Mouse (Mus musculus) right cerebral cortex, postnatal 10 days (tissue): ENCODE measurements around the gene Agap1.
A peak's percentile ranks its signal among the peaks of the same experiment; 100 is the strongest.
"Not testable (repeated sequence)": the region's sequence is repeated elsewhere in the genome, so short reads cannot be mapped to it uniquely, and the experiment has no call there.

Experiments used
- DNase-seq, 2 experiments: peaks; one replicate each; pipeline ENCODE4 v3.0.0; 2021; ENCODE audit warnings: low spot score in 2 of 2

Agap1 gene

DNA sequence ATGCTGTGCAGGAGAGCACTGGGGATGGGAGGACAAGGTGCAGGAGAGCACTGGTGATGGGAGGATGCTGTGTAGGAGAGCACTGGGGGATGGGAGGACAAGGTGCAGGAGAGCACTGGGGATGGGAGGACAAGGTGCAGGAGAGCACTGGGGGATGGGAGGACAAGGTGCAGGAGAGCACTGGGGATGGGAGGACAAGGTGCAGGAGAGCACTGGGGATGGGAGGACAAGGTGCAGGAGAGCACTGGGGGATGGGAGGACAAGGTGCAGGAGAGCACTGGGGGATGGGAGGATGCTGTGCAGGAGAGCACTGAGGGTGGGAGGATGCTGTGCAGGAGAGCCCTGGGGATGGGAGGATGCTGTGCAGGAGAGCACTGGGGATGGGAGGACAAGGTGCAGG lies 47.3 kb downstream of the Agap1 start:
- DNase-seq, result not testable (repeated sequence)

DNA sequence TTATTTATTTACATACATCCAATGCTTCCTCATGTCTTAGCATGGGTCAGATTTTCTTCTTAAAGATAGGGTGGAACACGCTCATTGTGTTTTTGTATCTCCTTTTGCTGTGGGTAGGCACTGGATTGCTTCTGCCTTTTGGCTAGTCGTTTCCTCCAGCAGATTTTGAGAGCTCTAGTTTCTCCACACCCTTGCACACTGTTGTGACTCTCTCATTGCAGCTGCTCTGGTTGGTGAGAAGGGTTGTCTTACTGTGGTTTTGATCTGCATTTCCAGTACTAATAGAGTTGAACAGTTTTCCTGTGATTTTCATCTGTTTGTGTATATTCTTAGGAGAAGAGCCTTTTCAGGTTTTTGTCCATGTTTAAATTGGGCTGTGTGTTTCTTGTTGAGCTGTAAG lies 54.6 kb downstream of the Agap1 start:
- DNase-seq, result no peak

DNA sequence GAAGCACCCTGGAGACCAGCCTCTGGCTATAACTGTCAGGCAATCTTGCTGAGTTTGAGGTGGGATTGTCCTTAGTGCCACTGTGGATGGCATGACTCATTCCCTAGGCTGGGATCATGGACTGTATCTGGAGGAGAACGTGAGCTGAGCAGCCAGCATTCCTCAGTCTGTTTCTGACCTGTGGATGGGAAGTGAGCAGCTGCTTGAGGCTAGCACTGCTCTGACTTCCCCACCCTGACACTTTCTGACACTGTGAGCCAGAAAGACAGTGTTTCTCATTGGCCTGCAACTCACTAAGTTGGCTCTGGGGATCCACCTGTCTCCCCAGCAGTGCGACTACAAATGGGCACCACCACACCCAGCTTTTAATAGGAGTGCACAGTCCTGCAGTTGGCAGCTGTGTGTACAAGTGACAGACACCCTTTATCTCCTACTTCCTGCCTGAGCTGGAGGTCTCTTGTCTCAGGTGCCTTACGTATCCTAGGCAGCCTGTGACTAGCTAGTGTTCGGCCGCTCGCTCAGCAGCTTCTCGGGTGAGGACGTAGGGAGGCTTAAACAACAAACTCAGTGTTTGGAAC lies 55.2 kb downstream of the Agap1 start:
- DNase-seq, result no peak

DNA sequence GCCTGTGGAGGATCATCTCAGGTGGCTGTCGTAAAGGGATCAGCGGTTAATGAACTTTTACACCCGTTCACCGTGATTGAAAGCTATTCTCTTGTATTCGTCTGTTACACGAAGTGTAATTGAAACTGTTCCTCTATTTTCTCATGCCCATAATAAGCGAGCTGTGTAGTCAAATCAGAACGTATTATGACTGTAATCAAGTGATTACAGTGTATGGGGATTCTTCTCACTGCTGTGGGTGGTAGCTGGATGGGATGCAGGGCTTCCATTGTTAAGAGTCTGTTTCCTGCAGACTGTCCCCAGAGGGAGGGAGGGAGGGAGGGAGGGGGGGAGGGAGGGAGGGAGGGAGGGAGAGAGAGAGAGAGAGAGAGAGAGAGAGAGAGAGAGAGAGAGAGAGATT lies 56.1 kb downstream of the Agap1 start:
- DNase-seq, result no peak

DNA sequence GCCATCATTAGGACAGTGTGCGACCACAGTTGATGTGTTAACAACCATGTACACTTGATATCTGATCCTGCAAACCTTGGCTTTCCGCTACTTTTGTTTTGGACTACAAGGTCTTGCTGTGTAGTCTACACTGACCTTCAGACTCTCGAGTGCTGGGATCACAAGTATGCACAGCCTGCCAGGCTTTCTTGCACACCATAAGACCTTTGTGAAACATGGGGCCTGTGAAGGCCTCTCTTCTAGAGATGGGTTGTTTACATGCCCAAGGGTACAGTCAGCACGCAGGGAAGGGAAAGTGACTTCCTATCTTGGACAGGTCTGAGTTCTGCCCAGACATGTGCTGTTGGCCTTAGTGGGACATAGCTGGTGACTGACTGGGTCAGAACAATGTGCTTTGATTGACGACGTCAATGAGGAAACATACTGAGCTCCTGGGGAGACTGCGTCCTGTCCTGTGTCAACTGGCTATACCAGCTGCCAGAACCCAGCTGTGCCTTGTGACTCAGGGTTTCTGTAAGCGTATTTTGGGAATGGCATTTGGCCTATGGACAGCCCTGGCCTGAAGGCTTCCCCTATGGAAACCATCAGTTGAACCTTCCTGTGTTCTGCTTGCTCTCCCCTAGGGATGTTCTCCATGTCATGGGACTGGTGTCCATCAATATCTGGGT lies 59.1 kb downstream of the Agap1 start:
- no peak for DNase-seq

DNA sequence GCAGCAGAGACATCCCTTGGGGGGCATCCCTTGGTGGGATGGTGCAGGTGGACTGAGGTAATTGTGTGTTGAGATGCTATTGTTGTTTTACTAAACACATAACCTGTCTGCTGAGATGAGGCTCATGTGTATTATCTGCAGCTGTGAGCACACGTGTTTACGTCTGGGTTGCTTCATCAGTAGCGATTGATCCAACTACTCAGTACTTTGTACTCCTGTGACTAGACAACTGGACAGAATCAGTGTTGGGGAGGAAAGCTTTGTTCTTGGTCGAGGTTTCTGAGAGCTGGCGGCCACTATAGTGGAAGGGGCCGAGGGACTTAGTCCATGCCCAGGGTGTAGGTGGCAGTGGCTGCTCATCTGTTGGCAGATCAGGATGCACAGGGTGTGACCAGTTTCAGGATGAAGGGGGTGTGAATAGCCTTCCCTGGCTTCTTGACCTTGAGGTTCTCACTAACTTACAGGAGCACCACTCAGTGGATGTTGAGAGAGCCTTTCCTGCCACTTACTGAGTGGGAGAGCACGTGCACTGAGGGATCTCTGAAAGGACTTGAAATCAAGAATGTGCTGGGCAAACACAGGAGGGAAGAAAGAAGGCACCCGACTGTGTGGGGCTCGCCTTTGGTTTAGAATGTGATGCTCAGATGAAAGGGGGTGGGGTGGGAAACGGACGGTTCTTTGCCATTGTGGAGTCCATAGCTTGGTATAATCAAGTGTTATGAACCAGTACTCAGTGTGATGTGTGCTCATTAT lies 61.4 kb downstream of the Agap1 start:
- no peak for DNase-seq

DNA sequence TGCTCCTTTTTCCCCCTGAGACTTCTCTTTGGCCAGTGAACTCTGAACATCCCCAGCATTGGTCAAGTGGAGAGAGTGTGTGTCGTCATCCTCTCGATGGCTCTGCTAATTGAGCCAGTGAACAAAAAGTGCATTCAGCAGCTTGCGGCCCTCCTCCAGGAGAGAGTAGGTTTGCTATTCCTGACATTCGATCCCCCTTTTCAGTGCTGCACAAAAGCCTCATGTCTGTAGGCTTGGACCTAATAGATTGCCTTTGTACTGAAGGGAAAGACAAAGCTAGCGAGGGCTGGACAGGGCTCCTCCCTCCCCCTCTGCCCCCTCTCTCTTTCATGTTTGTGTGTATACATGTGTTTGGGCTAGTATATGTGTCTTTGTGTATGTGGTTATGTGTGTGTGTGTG lies 63.2 kb downstream of the Agap1 start:
- no peak for DNase-seq

DNA sequence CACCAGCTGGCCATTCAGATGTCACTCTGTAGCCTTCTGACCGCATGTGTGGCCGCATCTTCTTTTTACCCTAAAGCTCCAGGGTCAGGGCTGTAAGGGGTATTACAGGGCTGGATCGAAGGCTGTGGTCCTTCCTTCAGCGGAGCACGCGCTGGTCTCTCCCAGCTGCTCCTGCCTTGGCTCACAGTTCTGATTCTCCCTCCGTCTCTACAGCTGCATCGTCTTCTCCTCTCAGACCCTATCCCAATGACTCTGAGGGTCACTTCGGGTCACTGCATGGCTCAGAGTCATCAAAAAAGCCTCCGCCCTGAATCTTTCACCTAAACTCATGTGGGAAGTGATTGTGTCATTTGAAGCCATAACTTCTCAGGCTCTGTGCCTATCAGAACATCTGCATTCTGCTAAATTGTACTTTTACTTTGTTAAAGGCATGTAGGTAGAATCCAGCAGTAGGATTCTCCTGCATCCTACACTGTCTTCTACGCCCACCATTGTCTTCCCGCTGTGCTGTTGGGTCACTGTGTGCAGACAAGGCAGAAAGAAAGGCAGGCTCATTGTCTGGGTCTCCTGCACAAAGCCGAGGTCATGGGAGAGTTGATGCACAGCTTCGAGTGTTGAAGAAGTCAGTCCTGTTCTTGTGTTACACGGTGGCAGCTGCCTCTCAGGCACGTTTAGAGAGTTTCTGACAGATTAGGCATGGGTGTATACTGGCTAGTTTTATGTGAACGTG lies 65.5 kb downstream of the Agap1 start:
- no peak for DNase-seq

DNA sequence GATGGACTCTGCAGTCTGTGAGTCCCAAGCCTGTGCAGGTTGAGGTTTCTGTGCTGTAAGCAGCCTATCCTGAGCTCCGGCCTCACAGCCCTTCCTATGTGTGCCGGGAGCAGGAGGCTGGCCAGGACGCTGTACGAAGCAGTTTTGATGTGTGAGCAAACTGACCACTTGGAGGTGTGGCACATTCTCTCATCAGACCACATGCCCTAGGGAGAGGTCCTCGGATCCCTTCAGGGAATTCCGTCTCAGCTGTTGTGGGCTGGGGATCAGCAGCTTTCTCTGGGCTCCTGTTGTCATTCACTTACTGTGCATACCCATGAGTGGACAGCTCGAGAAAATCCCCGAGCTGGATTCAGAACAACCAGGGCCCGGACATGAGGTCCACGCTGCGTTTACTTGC lies 66.8 kb downstream of the Agap1 start:
- DNase-seq, result no peak

DNA sequence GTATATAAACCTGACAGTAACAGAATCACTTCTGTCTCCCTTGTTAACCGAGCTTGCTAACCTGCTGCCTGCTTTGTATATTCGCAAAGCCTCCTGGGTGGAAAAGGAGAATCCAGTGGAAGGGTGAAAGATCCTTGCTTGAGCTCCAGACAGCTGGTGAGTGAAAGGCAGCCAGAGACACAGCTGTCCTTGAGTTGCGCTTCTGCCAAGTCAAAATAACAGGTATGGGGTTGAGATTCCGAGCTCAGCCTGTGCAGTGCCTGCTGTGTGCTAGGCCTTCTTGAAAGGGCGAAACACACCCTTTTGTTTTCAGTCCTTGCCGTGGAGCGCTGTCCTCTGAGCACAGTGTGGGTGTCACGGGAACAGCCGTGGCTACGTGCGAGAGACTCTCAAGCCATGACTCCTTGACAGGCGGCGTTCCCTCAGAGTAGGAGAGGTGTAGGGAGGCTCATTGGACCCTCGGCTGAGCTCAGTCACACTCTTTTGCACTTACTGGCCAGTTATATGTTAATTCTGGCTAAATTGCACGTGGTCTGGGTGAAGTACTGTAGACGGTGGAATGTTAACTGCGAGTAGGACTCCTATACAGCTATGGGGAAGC lies 67.4 kb downstream of the Agap1 start:
- DNase-seq, result no peak

DNA sequence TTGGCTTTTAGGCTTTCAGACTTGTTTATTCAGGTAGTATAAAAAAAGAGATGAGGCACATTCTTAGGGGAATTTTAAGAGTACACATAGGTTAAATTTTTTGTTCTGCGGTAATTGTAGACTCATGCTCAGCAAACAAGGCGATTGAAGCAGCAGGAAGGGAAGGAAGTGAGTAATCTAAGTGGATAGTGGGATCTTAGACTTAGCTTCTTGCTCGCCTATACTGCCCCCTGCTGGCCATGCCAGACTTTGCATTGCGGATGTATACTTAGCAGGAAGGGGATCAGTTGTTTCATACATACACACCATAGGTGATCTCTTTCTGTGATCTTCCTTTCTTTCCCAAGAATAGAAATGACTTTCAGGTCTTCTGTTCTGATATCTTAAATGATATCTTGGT lies 69.8 kb downstream of the Agap1 start:
- peak; percentile 92 to 95 for DNase-seq

DNA sequence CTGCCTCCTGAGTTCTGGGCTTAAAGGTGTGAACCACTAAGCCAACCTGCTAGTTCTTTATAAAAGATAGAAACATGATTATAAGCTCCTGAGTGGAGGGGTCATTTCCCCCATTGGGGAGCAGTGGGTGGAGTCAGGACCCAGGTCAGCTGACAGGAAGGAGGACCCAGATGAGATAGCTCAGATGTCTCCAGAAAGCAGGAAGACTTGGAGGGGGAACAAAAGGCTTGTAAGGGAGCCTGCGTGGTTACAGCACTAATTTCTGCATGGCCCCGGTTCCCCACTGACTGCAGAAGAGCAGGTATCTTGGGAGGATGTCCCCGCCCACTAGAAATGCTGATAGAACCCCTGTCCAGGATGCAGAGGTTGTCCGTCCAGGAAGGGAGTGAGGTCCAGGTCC lies 70.4 kb downstream of the Agap1 start:
- no peak for DNase-seq

DNA sequence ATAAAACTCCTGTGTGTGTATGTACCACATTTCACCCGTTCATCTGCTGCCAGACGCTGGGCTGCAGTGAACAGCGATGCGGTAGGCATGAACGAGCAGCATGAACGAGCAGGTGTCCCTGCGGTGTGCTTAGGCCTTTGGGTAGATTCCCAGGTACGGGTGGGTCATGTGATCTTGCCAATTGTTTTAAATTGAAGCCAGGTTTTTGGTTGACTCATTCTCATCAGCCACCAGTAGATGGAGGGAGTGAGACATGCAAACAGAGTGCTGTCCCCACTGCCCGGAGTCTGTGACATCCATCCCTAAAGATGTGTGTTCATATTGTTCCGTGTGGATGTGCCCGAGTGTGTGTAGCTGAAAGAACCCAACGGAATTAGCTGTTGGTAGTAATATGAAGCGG lies 71.2 kb downstream of the Agap1 start:
- peak; percentile 66 to 67 for DNase-seq

DNA sequence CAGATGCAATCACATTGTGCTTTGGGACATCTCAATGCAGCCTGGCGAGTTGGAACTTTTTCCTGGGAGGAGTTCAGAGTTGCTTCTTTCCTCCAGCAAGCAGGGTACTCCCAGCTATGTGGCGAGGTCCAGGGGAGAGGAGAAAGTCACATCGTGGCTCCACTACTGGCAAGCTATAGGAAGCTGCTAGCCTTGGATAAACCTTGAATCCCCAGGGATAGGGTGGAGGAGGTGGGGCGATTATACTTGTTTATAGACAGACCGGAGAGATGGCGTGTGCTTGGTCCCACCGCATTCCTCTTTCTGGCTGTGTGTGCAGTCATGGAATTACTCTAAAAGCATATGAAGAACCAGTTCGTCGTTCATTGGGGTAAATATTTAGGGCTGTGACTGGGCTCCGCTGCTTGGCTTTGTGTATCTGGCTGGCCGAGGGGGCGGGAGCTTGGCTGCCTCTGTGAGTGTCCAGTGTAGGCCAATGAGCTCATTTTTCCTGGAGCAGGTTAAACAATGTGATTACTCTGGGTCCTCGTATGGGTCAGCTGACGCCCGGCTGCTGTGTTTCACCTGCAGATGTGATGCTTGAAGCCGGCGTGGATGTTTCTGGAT lies 74.2 kb downstream of the Agap1 start:
- DNase-seq, result no peak

DNA sequence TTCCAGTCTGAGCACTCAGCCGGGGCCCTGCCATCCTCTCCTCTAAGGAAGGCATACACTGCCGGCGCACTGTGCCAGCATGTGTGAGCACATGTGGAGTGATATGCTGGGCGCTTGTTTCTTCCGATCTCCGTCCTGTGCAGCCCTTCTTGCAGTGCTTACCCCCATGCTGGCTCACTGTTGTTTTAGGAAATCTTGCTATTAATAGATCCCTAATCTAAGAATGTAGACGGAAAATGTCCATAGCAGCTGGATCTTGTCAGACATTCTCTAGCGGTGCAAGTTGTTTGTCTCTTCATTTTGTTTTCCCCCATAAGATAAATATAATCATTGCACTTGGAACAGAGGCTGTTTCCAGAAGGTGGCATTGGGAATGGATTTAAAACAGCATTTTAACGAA lies 79.1 kb downstream of the Agap1 start:
- peak in 1 of 2 experiments; percentile 46 for DNase-seq

DNA sequence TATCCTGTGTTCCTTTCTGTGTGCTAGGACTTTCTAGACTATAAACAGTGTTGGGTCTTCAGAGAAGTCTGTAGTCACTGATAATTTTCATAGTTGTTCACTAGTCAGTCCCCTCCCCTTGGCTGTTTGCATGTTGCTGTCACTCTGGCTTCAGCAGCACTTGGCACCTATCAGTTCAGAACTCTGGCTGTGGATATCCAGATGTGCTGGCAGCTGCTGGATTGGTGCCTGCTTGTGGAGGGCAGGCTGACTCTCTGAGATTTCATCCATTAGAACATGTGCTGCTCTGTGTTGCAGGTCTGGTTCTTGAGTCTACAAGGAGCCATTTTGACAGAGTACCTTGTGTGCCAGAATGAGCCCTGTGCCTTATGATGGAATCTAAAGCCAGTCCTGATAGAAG lies 80.6 kb downstream of the Agap1 start:
- DNase-seq, result no peak

DNA sequence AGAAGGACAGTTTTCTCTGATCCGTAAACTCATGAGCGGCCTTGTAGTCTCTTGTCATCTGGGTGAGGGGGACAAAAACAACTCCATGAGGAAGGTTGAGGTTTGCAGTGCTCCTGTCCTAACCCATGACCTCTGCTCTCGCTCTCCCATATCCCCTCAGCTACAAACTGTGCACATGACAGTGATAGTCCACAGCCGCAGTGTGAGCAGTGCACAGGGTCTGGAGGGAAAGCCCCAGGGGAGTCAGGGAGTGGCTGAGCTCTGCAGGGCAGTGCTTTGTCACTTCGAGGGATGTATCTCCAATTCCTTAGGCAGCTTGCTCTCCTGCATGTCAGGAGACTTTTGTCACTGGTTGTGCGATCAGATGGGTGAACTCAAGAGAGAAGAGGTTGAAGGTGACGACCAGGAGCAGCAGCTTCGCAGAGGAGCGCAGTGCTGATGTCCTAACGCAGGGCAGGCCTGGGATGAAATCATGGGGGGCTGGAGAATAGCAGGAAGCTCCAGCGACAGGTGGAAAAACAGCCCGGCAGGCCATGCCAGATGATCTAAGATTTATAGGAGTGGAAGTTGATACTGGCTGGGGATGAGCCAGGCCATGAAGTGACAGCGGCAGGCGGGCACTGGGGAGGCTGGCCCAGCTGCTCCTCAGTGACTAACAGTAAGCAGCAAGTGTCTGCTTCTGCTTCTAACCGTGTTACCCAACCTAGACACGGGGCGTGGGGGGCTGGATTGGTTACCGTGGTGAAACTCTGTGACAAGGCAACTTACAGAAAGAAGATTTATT lies 83.7 kb downstream of the Agap1 start:
- no peak for DNase-seq

DNA sequence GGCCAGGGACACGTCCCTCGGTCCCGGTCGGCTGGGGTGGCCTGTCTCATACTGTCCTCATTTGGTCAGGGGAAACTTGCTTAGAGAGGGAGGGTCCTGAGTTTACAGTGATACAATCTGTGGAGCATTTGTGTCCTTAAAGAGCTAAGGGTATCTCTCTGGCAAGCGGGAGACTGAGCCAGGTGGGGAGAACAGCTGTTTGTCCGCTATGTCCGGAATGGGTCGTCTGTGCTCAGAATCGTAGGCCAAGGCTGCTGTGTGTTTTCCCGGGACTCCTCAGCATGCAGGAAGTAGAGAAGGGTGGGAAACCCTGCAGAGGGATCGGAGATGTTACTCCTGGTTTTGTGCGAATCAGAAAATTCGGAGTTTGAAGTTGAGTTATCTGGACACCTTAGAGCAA lies 84.5 kb downstream of the Agap1 start:
- DNase-seq, result no peak

DNA sequence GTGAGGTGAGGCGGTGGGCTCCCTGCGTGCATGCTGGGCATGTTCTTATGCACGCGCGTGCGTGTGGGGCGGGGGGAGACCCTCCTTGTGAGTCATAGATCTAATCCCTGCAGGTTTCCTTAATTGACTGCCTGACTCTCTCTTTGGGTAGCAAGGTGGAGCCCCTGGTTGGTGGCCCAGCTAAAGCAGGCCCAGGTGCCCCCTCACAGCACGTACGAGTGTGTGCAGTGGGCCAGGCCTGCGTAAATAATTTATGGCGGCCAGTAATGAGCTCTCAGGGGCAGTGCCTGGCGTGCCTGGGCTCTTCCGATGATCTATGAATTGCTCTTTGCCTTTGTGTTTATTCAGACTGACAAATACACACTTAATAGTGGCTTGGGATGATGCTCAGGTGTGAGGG lies 86.5 kb downstream of the Agap1 start:
- DNase-seq, result no peak

DNA sequence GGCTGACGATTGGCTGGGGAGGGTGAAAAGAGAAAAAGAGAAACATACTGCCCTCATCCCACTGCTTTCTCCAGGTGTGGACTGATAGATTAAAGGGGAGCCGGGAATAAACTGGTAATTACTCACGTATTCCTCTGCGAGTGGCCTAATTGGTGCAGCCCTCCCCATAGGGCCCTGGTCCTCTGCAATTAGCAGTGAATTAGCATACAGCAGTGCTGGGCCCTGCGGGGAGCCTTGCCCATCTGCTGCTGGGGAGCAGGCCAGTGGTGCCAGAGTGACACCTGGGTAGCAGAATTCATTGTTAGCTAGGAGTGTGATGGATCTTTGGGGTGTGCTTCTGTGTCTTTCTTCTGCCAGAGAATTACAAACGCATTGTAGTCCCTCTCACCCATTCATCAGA lies 87.9 kb downstream of the Agap1 start:
- no peak for DNase-seq

DNA sequence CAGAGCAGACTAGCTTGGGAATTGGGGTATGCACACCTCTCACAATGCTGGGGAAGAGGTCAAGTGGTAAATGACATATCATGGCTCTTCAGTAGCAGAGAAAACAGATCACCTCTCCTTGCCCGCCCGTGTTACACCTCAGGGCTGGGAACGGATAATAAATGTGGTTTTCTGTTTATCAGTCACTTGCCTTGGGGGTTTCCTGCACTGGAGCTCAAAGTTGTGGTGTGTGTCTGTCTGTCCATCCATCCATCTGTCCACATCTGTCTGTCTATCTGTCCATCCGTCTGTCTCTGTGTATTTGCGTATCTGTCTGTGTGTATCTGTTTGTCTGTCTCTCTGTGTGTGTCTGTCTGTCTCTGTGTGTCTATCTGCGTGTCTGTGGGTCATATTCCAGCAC lies 88.7 kb downstream of the Agap1 start:
- DNase-seq, result no peak
